Mouse (Mus musculus) thymus, postnatal 10 days (tissue): ENCODE data around the gene Plcz1.

Experiments
- DNase-seq, 2 experiments: peaks; one replicate each; pipeline ENCODE4 v3.0.0; 2021; ENCODE audit warnings: low spot score in 2 of 2

Gene Plcz1

DNA sequence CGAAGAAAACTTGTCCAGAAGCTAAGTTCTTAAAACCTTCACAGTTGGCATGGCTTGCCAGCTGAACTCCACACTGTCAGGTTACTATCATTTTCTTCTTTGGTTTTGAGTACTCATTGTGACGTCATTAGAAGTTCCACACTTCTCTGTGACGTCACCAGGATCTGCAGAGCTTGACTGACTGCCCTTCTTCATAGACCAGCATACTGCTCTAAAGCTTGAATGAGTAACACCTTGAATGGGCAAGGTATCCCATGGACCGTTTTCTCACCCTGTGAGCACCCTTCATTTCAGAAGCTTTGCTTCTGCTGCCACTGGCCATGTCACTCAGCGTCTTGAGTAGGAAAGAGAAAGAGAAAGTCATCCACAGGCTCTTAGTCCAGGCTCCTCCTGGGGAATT, at the start of gene Plcz1:
Gene Plcz1 (minus strand): TSS at position 101 of the 400 bp plus-strand sequence.
- DNase-seq, result no peak

DNA sequence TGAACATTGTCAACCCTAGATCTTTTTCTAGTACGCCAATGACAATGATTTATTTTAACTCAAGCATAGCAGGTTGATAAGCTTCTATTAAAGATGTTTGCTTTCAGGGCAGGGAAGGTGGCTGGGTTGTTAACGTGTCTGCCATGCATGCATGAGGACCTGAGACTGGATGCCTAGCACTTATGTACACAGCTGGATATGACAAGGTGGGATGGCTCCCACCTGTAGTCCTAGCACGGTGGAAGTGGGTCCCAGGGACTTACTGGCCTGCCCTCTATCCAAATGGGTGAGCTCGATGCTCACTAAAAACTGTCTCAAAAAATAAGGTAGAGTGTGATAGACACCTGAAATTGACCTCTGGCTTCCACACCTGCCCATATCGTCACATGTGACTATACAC, 48.6 kb upstream of the Plcz1 start:
- DNase-seq, result no peak

DNA sequence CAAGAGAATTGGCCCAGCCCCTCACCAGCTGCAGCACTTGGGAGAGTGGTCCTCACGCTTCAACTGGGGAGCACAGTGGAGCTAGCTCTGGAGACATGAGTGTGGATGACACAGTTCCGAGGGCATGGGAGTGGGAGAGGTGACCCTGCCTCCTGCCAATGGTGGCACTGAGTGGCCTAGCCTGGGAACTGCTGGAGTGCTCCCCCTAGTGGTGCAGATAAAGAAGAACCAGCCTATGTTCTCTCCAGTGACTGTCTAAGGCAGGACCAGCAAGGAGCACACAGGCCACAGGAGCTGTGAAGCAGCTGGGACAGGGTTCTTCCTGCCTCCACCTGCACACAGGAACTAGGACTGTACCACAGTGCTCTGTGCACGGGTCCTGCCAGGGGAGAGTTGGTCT, 40.5 kb upstream of the Plcz1 start:
- DNase-seq, result peak in 1 of 2 experiments; percentile 10

DNA sequence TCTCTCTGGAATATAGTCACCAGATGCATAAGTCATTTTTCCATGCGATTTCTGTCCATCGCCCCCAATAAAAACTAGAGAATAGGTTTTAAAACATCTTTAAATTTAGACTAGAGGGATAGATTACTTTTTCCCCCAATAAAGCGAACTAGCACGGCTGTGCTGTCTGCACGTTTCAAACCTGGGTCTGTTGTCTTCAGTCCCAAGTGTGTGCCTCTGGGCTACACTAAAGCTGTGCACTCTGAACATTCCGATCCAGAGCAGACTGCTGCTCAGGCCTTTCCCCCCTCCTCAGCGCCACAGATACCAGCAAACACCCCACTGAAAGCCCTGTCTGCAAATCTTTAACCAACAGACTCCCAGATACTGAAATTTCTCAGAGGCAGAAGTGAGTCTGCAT, 39.7 kb upstream of the Plcz1 start:
- no peak for DNase-seq

DNA sequence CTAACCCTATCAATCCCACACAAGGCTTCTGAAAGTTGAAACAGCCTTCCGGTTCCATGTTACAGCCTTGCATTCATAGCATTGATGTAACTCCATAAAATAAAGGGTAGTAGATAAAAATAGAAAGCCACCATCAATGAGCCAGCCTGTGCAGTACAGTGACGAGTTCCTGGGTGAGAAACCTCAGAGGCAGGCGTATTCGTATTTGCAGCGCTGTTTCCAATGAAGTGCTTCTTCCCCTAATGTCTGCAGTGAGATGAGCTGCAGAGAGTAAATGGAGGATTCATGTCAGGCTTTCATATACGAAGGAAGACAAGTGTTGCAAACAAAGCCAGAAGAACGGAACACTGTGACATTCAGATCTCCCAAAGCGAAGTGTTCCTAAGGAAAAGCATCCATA, 27.9 kb upstream of the Plcz1 start:
- DNase-seq, result no peak

DNA sequence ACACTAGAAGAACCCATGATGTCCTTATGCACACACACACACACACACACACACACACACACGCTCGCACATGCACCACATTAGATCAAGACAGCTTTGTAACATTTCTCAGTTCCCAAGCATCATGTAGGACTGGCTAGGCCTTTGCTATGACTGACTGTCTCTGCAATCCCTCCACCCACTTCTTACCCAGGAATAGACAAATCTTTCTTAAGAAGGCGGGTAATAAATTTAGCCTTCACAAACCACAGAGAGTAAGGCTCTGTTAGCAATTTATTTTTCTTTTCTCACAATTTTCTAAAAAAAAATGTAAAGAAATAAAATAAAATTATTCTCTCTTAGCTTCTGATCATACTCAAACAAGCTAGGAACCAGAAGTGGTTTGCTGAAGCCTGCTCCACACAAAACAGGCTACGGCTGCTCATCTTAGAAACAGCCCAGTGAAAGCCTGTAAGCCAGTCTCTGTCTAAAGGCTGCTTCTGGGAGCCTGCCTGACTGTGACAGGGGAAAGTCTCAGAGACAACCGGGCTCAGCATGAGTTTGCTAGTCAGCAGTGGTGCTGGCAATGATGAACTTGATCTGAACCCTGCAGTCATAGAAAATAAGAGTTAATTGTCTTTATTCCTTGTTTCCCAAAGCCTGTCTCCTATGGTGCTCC, 13.1 kb upstream of the Plcz1 start:
- DNase-seq, result no peak

DNA sequence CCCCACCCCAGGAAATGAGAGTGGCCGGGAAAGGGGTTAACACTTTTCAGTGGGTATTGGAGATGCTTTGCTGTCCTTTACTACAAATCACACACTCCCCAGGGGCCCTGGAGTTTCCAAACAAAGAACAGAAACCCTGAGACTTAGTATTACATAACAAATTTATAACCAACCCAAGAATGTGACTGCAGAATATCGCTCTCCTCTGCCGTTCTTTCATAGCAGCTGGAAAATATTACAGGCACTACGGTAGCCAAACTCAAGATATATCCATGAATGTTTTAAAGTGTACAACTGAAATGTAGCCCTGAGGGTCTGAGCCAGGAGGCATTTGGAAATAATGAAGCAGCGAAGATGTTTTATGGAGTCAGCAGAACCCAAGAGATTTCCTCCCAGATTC, 10.2 kb upstream of the Plcz1 start:
- no peak for DNase-seq

DNA sequence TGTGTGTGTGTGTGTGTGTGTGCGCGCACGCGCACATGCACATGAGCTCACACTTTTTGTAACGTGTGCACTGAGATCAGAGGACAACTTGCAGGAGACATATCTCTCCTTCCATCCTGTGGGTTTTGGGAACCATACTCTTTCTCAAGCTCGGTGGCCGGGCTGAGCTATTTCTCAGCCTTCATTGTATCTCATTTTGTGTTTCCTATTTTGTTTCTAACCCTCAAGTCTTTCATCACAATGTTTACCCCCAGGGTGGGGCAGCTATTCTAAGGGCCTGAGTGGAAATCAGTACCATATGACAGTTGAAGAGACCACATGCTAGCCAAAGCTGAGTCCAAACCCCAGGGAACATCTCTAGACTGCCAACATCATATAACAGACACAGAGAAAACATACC, 305 bp downstream of the Plcz1 start, which contains the start of gene Capza3:
Gene Capza3 (plus strand): TSS at position 301 of the 400 bp plus-strand sequence.
- no peak for DNase-seq

DNA sequence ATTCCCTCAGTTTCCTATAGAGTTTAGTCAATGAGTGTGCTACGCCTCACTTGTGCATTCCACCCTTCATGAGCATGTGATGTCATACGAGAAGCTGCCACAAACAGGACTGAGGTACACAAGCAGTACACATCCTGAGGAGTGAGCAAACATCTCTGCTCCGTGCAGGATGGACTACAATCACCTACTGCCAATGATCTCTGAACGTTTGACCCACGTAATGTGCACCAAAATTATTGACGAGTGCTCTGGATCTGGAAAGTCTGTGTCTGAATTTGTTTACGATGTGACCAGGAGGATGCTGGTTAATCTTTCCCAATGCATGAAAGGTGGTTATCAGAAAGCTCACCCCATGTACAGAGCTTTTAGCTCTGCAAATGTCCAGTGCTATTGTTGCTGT, 16.9 kb downstream of the Plcz1 start:
- DNase-seq, result no peak

DNA sequence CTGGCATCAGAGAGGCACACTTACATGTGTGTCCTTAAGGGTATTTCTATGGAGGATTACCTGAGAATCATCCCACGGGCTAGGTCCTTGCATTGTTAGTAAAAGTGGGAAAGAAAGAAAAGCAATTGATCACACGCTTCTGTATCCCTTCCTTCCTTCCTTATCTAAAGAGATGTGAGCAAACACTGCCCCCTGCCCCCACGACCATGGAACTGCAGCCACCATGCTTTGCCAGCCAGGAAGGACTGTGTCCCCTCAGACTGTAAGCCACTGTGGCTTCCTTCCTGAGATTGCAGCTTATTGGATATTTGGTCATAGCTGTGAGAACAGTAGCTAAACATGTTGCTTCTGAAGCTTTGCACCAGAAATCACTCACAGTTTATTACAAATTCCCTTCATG, 36.1 kb downstream of the Plcz1 start:
- DNase-seq, result no peak

DNA sequence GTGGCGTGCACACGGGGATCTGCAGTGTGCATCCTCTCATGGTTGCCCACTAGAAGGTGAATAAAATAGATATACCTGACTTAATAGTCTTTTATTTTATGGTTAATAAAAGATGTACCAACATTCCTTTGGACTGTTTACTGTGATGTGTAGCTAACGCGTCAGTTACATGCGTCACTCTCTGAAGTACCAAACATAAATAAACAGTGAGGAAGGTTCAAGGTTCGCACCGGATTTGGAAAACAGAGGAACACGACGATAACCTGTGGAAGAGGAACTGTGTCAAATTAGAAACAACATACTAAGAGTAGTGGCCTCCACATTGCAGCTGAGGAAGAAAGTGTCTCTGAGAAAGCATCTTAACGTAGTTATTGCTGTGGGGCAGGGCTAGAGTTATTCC, 51.7 kb downstream of the Plcz1 start:
- no peak for DNase-seq

DNA sequence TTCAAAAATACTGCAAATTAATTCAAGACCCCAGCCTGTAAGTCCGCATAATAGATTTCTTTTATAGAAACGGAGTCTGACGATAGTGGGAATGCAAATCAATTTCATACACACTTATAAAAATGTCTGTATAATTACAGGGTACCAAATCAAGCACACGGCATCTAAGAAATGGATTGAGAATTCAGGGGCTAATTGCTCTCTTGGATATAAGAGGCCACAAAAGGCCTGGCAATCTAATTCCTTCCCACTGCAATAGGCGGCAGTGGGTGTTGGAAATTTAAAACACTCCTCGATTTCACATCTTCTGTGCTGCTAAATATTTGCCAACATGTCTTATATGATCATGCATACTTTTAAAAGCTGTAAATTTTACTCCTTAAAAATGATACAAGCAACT, 52.2 kb downstream of the Plcz1 start:
- no peak for DNase-seq

DNA sequence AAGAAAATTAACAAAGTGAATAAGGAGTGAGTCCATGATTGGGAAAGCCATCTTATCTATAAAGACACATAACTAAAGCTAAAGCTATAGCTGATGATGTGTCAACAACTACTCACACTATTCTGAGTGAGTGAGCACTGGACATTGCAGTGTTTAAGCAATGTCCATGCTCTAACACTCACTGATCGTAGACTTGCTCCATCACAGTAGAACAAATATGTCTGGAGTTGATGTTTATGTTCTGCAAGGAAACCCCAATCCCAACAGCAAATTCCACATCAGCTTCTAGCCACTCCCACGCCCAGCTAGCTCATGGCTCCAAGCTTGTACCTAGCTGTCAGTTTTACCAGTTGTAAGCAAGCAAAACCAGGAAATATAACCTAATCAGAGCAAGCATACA, 54.7 kb downstream of the Plcz1 start:
- no peak for DNase-seq

DNA sequence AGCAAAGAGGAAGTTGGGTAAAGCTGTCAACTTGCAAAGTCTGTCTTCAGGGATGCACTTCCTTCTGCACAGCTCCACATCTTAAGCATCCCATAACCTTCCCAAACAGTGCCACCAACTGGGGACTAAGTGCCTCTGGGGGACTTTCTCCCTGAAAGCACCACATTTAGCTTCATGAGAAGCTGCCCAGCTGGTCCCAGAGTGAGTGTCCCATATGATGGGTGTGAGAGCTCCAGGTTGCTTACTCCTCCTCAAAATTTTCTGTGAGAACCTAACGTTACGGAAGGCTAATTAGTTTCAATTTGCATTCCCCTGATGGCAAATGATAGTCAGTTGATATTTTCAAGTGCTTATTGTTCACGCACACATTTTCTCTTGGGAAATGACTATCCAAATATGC, 57.2 kb downstream of the Plcz1 start:
- DNase-seq, result no peak

DNA sequence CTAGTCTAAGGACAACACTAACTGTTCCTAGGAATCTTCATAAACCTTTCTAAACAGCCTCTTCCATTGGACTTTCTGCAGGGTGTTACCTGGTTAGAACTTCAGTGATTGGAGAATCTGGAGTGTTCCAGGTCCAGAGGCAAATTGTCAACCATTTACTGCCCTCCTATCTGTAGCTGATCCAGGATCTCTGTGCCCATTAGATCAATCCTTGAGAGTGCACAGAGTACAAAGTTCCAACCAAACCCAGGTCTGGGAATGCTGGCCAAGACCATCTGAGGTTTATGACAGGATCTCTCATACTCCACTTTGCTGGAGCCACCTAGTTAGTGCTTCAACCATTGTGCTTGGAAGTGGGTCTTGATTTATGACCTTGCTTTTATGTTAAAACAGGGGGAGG, 60.2 kb downstream of the Plcz1 start:
- no peak for DNase-seq

DNA sequence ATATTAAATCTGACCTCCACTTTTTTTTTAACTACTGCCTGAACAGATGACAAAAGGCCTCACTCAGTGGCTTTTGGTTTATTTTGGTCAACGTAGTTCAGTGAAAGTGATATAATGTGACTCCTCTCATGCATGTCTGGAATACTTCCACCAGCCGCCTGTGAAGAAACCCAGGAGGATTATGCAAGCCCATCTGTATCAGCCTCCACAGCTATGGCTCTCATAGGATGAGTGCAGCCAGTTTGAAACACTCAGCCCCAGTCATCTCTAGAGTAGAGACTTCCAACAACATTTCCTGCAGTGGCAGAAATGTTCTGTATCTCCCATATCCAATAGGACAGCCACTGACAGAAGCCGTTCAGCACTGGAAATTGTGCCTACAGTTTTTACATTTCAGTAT, 63.1 kb downstream of the Plcz1 start:
- DNase-seq, result no peak

DNA sequence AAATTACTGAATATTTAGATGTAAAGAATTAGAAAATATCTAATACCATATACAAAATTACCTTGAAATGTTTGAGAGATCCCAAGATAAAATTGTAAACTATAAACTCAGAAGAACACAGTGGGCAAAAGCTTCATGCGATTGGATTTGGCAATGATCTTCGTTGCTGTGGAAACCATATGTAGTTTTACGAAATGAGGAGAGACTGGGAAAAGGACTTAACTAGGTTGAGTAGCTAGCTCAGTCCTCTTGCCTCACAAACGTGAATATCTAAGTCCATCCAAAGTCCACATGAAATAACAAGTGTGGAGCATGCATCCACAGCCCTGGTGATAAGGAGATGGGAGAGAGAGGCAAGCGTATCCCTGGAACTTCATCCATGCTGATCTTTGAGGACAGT, 66.6 kb downstream of the Plcz1 start:
- no peak for DNase-seq

DNA sequence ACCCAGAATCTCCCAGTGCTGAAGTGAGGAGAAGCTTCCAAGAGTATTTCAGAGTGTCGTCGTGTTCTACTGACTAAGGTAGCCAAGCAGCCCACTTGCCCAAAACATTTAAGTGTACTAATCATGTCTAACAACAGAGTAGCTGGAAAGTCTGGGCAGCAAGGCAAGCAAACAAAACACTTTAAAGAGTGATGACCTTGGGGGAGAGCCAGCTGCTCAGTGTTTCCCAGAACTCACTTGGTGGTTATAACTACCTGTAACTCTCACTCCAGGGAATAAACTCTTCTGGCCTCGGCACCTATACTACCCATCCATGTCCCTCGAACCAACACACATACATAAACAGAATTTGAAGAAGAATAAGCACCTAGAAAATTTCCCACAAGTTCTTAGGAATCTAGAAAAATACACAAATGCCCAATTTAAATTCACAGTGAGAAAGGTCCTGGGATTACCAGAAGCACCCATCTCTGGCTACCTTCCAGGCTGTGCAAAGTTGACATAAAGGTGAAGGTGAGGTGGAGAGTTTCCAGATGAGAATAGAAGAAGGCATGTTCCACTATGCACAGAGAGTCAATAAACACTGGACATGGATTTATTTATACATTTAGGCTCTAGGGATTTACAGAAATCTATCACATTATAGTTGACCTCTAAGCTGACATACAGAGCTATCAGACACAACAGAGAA, 69.5 kb downstream of the Plcz1 start:
- no peak for DNase-seq

DNA sequence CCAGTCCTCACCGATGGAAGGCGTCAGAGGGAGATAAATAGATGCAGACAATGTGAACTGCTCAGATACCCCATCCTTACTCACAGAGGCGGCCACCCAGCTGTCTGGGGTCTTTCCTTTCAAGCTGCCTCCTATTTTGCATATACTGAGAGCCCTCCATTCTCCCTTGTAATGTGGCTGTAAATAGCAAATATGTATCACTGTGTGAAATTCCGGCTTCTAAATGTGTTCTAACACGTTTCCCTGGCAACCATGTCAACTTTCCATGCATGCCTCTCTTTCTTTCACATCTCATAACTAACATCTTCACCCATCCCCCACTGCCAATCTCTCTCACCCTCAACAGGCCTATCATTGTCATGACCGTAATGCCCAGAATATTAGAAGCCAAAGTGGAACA, 74.6 kb downstream of the Plcz1 start:
- DNase-seq, result no peak

DNA sequence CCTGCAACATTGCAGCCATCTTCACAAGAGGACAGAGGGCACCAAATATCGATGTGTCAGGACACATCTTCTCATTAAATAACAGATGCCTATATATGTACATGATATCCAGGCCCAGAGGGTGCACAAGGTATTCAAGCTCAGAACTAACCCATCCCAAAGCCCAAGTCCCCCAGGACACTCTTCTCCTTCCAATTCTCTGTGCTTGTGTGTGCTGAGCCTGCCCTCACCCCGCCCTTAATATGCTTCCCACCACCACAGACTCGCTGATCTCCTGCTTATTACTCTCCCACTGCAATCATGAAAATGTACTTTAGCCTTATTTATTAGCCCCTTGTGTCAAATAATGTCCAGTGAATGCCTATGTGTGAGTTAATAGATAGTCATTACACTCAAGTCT, 76.4 kb downstream of the Plcz1 start:
- no peak for DNase-seq

DNA sequence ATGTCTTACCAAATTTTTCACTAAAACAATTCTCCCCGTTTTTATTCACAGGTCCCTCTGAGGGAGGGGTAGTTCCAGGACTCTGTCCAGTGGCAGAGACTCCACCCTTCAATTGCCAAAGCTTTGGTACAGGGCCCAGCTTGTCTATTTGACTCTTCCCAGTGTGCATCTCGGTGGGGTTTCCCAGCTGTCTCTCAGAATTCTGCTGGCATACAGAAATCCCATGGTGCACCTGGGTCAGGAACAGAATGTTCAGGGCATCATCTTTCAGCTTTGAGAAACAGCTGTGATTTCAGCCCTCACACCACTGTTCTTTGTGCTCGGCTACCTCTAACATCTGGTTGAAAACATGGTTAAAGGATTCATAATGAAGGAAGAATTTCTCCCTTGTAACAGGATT, 77.5 kb downstream of the Plcz1 start:
- DNase-seq, result no peak

DNA sequence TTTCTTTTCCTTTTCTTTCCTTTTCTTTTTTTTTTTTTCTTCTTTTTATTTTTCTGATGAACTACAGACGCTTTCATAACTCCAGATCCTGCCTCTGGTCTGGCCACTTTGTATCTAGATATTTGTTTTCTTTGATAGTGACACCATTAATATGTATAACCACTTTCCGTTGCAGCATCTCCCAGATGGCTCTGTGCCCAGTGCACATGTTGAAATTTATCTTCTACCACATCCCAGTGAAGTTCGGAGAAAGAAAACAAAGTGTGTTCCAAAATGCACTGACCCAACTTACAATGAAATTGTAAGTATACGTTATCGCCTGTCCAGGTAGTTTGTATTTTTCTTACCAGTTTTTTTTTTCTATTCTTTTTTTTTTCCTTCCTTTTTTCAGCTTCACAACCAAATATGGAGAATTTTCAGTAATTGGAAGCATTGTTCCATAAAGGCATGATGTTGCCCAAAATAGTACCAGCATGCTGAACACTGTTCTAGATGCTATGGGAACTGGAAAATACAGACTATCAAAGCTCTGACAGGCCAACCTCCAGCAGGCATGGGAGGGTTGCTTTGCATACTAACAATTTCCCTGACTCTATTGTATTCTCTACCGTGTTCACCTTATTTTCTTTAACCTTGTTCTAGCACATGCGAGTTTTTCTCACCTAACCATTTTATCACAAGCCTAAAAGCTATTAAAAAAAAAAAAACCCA, 83.6 kb downstream of the Plcz1 start:
- no peak for DNase-seq

DNA sequence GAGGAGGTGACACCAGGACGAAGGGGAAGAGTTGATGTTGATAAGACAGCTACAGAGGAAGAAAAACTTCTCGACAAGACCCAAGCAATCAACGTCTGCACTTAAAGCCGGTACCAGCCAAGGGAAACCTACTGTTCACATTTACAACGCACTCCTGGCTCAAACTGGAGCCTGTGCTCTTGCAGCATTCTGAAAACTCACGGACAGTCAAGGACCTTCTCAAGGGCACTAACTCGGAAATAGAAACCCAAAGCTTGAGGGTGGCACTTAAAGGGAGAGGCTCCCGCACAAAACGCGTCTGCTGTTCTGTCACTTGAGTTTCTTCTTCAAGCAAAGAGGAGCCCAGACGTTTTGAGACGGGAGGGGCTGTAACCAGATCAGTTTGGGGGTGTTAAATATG, 87.7 kb downstream of the Plcz1 start:
- no peak for DNase-seq
